Mouse (Mus musculus) G1E-ER4 (cell line): ENCODE results near the gene Ikzf1. TPM values are rescaled to one million over a fixed set of nuclear protein-coding genes. Genes with fewer than 3 reads are reported as not detected.

Source experiments
- GATA1 ChIP-seq: IDR thresholded peaks from one replicate; pipeline ENCODE4 v1.8.0; 2012; ENCODE audit warnings: low read length, inconsistent platforms
- polyA plus RNA-seq: library from polyadenylated mRNA; stranded (reverse); fragments of >175 nt; gene quantifications from 2 replicates; pipeline ENCODE4 v1.2.3, GENCODE M21; 2012

The Ikzf1 gene
- polyA plus RNA-seq: 216 and 274 TPM in 2 replicates

DNA sequence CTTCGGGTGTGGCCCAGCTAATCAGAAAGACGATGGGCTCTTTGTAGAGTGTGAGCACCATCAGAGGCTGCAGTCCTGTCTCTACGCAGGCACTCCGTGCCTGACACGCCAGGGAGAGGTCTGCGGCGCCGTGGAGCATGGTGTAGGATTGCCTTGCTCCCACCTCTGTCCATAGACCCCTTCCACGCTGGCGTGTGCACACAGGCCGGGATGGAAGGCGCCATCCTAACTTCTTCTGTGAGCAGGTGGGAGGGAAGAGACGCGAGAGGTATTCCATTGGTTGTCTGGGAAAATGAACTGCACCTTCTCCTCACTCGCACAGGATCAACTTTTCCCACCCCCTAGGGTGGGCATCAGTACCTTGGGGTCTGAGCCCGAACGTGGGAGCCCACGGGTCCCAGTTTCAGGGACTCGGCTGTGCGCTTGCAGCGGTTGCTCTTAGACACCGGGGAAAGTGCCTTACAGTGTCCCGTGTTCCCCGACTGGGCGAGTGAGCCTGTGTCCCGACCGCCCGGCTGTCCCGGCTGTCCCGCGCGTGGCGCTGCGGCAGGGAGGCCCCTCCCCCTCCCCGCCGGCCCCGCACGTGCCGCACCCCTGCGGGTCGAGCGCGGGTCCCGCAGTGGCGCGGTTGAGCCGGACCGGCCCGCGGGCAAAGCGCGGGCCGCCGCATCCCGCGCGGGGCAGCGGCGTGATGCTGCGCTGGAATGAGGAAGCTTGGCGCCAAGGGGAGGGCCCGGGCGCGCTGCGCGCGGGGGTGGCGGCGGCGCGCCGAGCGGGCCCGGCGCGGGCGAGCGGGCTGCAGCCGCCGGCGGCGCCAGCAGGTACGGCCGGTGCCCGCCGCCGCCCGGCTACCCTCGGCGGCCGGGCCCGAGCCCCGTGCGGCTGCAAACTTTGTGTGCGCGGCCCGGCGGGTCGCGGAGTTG is at the start of gene Ikzf1:
TSS of gene Ikzf1 (plus strand) at position 74 of the 923 bp plus-strand sequence.
- no peak for TF ChIP-seq GATA1

DNA sequence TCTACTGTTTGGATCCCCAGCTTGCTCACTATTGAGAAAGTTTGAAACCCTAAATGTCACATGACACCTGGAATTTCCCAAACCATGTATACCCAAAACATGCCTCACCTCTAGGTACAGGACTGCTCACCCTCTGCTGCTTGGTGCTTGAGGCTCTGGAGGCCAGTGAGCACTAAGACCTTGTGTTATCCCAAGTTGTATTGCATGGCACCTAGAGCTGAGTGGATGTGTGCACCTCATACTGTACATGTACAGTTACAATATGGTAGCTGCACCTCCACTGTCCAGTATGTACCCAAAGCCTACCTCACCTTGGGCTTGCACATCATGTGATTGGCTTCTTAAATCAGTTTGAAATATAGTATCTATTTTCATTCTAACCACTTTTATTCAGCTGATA is 40.5 kb upstream of the Ikzf1 start:
- no peak for TF ChIP-seq GATA1

DNA sequence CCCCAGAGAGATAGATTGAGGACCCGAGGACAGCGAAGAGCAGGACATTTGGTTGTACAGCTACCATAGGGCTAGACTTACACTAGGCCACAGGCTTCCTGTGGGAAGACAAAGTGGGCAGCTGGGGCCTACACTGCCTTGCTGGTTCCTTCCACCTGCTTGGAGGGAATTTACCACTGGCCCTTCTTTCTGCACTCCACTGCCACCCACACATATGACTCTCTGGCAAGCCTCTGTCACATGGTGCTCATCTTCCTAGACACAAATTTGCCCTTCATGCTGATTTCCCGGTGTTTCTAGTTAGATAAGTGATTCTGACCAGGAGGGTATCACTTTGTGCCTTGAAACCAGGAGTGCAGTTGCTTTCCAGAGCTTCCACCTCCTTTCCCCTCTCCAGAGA is 28.4 kb upstream of the Ikzf1 start:
- no peak for TF ChIP-seq GATA1

DNA sequence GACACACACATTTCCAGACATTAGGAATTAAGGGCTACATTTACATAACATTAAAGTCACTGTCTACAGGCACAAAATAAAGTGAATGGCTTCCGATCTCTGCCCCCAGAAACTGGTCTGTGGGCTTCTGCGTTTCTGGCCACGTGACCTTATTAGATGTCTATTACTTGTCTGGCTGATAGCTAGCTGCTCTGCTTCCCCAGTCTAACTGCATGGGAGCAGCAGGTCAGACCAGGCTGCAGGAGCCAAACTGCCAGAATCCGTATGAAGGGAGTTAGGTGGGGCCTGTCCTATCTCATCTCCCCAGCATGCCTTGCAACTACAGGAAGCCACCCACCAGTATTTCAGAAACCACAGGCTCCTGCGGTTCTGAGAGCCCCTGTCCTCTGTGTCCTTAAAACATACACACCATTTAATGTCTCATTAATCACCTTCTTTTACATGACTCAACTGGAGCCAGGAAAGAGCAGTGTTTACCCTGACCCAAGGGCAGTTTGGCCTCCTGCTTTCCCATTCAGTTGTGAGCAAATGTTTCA is 27.7 kb upstream of the Ikzf1 start:
- peak; percentile 54 for TF ChIP-seq GATA1

DNA sequence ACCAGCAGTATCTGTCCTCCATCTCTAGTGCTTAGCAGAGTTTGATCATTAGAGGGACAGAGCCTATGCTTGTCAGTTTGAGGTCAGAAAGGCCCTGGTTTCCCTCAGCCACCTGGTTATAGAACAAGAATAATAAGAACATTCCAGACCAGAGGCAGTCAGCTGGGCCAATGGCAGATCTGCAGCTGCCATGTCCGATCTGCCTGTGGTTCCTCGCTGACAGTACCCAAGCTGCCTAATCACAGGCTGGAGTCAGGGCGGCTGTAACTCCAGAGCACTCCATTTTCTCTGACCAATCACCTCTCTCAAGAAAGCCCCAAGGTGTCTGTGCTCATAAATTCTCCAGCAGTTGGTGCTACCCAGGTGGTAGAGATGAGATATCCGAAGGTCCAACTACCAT is 27.2 kb upstream of the Ikzf1 start:
- no peak for TF ChIP-seq GATA1

DNA sequence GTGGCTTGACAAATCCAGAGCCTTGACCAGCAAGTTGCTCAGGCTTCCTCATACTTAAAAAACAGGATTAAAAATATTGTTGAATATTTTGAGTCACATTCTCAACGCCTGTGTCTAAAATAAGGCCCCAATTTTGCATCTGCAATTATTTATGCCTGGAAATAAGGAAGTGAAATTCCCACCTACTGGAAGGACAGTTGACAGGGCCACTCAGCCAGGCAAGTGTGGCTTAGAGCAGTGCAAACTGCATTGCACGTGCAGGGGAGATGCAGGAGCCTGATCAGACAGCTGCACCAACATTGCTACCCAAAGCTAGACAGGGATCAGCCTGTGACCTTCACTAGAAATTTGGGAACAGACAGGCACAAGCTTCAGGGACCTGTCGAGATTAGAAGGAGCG is 26.0 kb upstream of the Ikzf1 start:
- no peak for TF ChIP-seq GATA1

DNA sequence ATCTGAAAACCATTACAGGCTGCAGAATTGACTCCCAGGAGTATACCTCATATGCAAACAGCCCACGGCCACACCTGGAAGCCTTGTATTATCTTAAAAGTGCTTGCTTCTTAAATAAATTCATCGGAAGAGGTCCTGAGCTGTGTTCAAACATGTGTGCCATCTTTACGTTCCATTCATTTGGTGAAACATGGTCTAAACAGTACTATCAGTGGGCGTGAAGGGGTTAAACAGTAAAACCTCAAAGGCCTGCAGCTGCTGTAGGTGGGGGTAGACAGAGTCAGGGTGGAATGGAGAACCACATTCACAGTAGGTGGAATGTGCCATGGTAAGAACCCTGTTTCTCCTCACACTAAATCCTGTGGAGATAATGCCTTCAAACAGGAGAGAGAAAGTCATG is 24.2 kb upstream of the Ikzf1 start:
- TF ChIP-seq GATA1: no peak

DNA sequence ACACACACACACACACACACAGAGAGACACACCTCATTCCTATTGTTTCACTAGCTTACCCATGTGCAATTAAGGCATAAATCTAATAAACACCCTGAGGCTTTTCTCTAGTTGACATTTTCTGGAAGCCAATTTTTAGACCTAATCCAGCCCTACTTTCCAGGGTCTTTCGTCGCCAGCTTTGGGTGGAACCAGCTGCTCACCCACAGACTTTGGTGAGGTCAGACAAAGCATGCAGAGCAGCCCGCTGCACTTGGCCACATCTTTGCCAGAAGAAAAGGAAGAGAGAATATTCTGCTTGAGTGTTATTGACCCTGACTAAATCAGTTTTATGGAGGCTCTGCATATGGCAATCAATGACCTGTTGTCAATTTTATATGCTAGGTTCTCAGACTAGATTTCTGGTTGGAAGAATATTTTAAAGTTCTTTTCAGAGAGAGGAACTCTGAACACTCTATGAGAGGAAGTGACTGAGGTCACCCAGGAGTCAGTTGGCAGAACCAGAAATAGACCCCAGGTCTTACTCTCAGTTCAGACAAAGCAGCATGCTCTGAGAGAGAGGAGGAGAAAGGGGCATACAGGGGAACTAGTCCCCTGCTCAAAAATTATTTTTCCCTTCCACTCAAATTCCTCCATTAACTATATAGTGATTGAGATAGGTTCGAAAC is 17.4 kb upstream of the Ikzf1 start:
- TF ChIP-seq GATA1: no peak

DNA sequence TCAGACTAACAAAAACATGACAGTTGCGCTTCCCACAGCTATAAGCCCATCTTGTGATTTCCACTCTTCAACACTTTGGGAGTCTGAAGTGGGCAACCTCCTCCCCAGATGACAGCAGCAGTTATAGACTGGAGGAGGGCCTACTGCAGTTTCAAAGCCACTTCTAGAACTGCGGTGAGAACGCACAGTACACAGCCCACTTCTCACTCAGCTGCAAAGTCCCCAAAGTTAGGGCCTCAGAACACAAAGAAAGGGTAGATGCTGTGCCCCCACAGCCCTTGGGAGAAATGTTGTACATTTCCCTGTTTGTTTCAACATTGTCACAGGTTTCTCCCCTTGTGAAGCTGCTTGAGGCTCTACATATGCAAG is 16.9 kb upstream of the Ikzf1 start:
- no peak for TF ChIP-seq GATA1

DNA sequence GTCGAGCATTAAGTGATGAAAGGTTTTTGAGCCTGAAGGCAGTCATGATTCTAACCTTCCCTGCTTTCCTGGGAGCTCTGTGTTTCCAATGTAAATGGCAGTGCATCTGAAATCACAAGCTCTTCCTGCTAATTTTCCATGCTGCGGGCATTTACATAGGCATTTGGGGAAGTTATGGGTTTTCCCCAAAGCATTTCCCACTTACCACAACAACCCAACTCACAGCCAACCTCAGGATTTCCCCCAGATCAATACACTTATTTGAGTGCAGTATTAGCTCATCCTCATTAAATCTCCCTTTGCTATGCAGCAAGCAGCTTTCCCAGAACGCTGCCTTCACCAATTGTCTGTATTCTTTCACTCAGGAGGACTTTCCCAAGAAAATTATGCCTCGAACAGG is 11.8 kb upstream of the Ikzf1 start:
- TF ChIP-seq GATA1: no peak

DNA sequence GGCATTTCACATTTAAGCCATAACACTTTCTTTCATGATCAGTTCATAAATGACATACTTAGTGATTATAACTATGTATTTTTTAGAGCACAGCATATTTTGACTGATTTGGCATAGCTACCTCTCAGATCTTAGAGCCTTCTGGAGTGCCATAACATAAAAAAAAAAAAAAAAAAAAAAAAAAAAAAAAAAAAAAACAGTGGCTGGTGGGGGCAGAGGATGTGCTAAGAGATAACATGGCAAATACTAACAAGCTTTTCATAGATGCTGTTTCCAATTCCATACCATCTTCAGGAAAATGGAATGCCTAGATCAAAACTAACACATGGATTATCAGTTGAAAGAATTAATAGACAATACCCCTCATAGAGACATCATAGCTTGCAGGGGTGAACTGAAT is 9.7 kb upstream of the Ikzf1 start:
- TF ChIP-seq GATA1: no peak

DNA sequence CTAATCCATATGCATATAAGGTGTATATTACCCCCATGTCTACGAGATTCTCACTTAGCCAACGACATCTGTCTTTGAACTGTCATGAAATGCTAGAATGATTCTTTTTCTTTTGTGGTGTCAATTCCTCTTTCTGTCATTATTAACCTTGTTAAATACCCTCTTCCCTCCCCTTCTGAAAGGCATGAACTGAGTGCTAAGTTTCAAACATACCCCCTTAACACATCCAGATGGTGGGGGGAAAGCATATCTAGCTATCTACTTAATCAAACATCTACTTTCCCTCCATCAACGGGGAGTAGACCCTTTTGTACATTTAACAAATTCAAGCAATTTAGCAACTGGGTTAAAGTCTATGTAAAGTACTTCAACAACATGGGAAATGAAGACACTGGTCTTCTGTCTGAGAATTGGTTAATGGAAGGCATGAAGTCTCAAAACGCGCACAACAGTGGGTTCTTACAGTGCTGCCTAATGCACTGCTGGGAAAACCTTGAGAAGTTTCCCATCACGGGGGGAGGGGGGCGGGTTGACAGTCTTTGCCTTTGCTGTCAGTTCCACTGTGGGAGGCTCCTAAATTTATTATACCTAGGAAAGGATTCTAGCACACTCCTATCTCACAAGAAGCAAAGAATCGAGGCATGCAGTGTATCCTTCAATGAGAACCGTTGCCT is 8.6 kb upstream of the Ikzf1 start:
- no peak for TF ChIP-seq GATA1

DNA sequence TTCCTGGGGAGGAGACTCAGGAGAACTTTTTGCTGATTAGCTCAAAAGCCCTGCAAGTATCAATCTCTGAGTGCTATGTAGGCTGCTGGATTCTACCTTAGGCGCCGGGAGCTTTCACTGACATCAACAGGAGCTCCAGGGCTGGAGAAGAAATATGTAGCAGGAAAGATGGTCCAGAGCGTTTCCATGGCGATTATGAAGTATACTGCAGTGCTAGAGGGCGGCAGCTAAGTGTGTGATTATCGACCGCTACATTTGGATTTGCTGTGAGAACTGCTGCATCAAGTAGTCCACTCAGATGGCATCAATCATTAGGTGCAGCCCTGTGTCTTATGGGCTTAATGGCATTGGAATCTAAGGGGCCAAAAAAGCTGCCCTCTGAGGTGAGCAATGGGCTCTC is 7.6 kb upstream of the Ikzf1 start:
- TF ChIP-seq GATA1: no peak

DNA sequence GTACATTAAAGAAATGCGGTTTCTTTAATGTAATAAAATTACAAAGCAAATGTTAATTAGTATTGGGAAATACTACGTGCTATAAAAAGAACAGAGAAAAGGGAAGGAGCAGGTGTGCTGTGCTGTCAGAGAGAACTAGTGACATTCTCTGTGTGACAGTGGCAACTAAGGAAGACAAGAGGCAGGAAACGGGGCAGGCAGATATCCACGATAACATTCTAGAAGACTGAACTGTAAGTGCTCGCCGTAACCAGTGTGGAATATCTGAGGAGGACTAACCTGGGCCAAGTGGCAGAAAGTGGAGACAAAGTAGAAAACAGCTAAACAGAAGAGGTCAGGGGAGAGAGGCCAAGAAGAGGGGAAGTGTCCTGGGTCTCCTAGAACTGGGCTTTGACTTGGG is 5.8 kb upstream of the Ikzf1 start:
- no peak for TF ChIP-seq GATA1

DNA sequence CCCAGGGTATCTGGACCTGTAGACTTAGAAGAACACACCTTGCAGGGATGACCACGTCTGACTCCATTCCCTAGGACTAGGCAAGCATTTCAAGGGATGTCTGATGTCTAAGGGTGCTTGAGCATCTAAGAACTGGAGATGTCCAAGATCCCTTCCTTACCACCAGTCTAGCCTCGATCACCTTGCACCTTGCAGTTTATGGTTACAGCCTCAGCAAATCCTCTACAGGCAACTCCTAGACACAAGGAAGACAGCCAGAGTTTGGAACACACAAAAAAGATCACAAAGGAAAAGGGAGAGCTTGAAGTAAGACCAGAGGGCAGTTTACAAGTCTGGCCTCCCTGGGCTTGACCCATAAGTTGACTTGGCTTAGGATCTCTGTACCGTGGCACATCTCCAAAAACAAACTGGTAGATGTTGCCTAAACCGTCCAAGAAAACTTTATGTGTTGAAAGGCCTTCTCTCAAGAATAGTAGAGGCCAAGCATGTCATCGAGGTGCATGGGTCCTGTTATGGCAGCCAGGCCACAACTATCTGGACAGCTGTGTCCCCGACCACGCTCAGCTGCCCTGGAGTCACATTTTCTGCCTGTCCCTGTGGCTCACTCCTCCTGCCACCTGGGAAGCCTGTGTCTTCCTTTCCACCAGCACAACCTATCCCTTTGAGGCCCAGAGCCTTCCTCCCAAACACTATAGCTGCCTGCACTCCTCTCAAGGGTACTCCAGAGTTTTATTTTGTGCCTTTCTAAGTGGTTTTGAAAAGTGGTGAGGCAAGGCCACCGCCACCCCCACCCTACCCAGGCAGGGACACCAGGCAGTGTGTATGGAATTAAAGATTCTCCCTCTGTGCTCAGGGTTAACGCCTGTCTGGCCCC is 510 bp upstream of the Ikzf1 start:
- no peak for TF ChIP-seq GATA1
